Mouse (Mus musculus) frontal cortex, adult 2 months (tissue): Measurements from ENCODE around the gene Gm20721. TPM values are rescaled to one million over a fixed set of nuclear protein-coding genes. Genes with fewer than 3 reads are reported as not detected.

ENCODE experiments used
- polyA plus RNA-seq: library from polyadenylated mRNA; depleted of rRNA; stranded (reverse); fragments of >200 nt; gene quantifications from 2 replicates; pipeline ENCODE4 v1.2.3, GENCODE M21; 2012; rRNA removed

Gm20721 gene
- polyA plus RNA-seq, 1 experiment: 7.7 TPM

Other genes with a start within 250 kb of the Gm20721 start
- gene Npepl1, start 236.4 kb downstream of the Gm20721 start, polyA plus RNA-seq: 24.1 and 24.7 TPM in 2 replicates
- gene Gnas, start 62.4 kb downstream of the Gm20721 start, polyA plus RNA-seq: 2,156 and 2,275 TPM in 2 replicates
- 75.5 and 77.1 TPM in 2 replicates for gene Nelfcd, start 69.1 kb upstream of the Gm20721 start, polyA plus RNA-seq
- 71.3 and 75.2 TPM in 2 replicates for gene Ctsz, start 92.3 kb upstream of the Gm20721 start, polyA plus RNA-seq
- gene Tubb1, start 104.0 kb upstream of the Gm20721 start, polyA plus RNA-seq: 0.25 TPM in 1 of 2 replicates, not detected in the other
- 547 and 598 TPM in 2 replicates for gene Atp5e, start 117.4 kb upstream of the Gm20721 start, polyA plus RNA-seq
- gene Prelid3b, start 126.4 kb upstream of the Gm20721 start, polyA plus RNA-seq: 85.6 and 95.5 TPM in 2 replicates